Mouse (Mus musculus): ENCODE results near the gene Dzip3. TPM values are rescaled to one million over a fixed set of nuclear protein-coding genes. Genes with fewer than 3 reads are reported as not detected.

The Dzip3 gene
- polyA plus RNA-seq, 1 experiment from 2014 or later, result 27.6 TPM

DNA sequence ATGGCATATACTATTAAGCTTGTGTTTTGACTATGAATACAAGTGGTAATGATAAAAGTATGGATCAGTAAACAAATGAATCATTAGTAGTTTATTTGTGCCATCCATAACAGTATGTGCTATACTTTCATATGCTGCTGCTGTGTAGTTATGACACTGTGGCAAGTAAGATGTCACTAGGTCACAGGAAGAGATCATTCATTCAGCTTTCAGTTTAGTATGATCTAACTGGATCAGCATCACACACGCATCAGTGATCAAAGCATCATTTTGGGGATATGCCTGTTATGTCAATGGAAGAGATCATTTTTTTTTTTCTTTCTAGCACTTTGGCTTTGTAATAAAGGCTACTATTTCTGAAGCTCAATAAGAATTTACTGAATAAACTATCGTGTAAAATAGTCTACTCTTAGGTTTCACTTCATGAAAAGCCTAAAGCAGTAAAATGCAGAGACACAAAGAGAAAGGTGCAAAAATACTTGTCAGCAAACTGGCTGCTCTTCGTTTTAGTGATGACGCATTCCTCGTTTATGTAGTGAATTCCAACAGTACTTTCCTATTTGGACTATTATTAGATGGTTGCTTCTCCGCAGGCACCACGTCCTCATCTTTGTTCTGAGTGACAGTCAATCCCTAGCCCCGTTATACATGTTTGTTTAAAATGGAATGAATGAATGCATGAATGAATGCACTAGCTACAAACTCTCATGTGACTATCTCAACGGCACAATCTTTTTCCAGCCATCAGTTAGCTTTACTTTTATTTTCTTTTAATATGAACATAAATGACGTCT is 1.3 kb downstream of the Dzip3 start:
- no peaks in the 10 kb centered on the region for H3K27me3 ChIP-seq (replicated peaks; ENCODE audit: control insufficient read depth, insufficient read depth, low read length)
- no peak overlapping the region for H3K27ac ChIP-seq (ENCODE audit: low read depth)
- H3K4me3 ChIP-seq (ENCODE audit: low read depth, low read length), result peak overlapping the region; percentile 85
- DNase-seq (ENCODE audit: low spot score) (peak; percentile 53), ATAC-seq (replicated peaks; ENCODE audit: low FRiP score, low TSS enrichment, low read depth) (no peak)
- H3K9ac ChIP-seq (ENCODE audit: low read length), result peak overlapping the region; percentile 98
- peak overlapping the region; percentile 58 for H3K4me2 ChIP-seq (ENCODE audit: low read length)
- 33% methylated on average over 10 of the region's 10 CpGs for WGBS
- peaks cover 19% of the 10 kb centered on the region for H3K4me1 ChIP-seq (replicated peaks; ENCODE audit: control insufficient read depth, insufficient read depth, low read length)
- peaks cover 6% of the 10 kb centered on the region; the same call in 1 of the 2 replicates for H3K36me3 ChIP-seq (ENCODE audit: control insufficient read depth, insufficient read depth, low read length)
- H3K9me3 ChIP-seq (ENCODE audit: control insufficient read depth, low read length), result no peaks in the 10 kb centered on the region

DNA sequence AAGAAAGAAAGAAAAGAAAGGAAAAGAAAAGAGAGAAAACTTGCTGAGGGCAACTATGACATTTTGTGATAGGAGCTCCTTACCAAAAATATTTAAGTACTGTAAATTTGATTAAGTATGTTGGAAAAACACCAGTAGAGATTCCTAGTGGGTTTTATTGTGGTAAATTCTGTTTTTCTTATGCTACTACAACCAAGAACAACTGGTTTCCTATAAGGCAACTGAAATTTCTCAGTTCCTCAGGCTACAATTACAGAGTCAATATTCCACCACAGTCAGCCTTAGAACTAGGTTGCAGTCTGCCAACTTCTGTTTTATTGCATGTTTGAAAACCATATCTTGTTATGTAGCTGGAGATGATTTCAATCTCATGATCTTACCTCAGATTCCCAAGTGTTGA is 4.3 kb downstream of the Dzip3 start:
- no peak for DNase-seq (ENCODE audit: low spot score)
- no peak for ATAC-seq (replicated peaks; ENCODE audit: low FRiP score, low TSS enrichment, low read depth)
- peaks cover 4% of the 10 kb centered on the region; the same call in 1 of the 2 replicates for H3K36me3 ChIP-seq (ENCODE audit: control insufficient read depth, insufficient read depth, low read length)
- peaks cover 11% of the 10 kb centered on the region for H3K4me1 ChIP-seq (replicated peaks; ENCODE audit: control insufficient read depth, insufficient read depth, low read length)
- H3K4me3 ChIP-seq (ENCODE audit: low read depth, low read length), result no peak overlapping the region
- no peak overlapping the region for H3K27ac ChIP-seq (ENCODE audit: low read depth)
- no peak overlapping the region for H3K4me2 ChIP-seq (ENCODE audit: low read length)
- H3K9ac ChIP-seq (ENCODE audit: low read length), result no peak overlapping the region
- no peaks in the 10 kb centered on the region for H3K27me3 ChIP-seq (replicated peaks; ENCODE audit: control insufficient read depth, insufficient read depth, low read length)
- no peaks in the 10 kb centered on the region for H3K9me3 ChIP-seq (ENCODE audit: control insufficient read depth, low read length)

DNA sequence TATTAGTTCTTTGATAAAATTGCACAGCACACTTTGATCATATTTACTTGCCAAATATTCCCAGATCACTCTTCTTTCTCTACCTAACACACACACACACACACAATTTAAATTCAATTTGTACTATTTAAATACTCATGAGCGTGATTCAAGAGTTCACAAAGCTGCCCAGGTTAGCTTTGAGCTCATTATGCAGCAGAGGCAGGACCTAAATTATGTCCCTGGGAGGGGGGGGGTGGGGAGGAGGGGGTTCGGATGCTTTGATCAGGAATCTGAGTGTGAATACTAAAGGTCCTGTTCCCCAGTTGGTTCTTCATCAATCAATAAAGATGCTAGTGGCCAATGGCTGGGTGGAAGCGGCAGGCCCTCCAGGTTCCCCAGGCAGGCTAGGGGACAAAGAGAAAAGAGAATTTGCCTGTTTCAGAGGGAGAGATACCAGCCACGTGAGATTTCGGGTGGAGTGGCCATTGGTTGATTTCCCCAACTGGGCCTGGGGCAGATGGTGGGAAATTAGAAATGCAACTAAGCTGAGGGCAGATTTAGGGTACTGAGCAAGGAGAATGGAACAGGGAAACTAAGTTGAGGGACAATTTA is 8.8 kb downstream of the Dzip3 start:
- H3K27ac ChIP-seq (ENCODE audit: low read depth), result no peak overlapping the region
- 0 out of 2 replicates have a peak, but pooled peaks cover 3% of the 10 kb centered on the region for H3K4me1 ChIP-seq (replicated peaks; ENCODE audit: control insufficient read depth, insufficient read depth, low read length)
- 58% methylated on average over 5 of the region's 5 CpGs for WGBS
- no peak overlapping the region for H3K4me3 ChIP-seq (ENCODE audit: low read depth, low read length)
- ATAC-seq (replicated peaks; ENCODE audit: low FRiP score, low TSS enrichment, low read depth), result no peak
- no peaks in the 10 kb centered on the region for H3K27me3 ChIP-seq (replicated peaks; ENCODE audit: control insufficient read depth, insufficient read depth, low read length)
- peaks cover 12% of the 10 kb centered on the region; the same call in 1 of the 2 replicates for H3K36me3 ChIP-seq (ENCODE audit: control insufficient read depth, insufficient read depth, low read length)
- no peak overlapping the region for H3K9ac ChIP-seq (ENCODE audit: low read length)
- no peak overlapping the region for H3K4me2 ChIP-seq (ENCODE audit: low read length)
- no peaks in the 10 kb centered on the region for H3K9me3 ChIP-seq (ENCODE audit: control insufficient read depth, low read length)
- DNase-seq (ENCODE audit: low spot score), result no peak

DNA sequence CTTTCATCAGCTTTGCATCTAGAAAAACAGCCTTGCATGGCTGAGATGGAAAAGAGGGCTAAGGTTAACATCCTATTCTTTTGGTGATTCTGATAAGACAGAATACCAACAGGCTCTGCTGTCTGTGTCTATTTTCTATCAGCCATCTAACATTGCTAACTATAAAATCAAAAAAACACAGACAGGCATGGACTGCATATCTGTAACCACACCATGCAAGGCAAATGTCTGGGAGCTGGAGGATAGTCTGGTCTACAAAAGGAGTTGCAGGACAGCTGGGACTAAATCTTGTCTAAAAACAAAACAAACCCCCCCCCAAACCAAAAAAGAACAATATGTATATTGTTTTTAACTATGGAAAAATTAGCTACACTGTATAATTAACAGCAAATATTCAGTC is 14.0 kb downstream of the Dzip3 start:
- Histone ChIP-seq H3K4me3 (ENCODE audit: low read depth, low read length) (no peak overlapping the region), H3K4me1 (replicated peaks; ENCODE audit: control insufficient read depth, insufficient read depth, low read length) (no peaks in the 10 kb centered on the region), H3K4me2 (ENCODE audit: low read length) (no peak overlapping the region), H3K27ac (ENCODE audit: low read depth) (no peak overlapping the region), H3K9ac (ENCODE audit: low read length) (no peak overlapping the region), H3K36me3 (ENCODE audit: control insufficient read depth, insufficient read depth, low read length) (peaks cover 35% of the 10 kb centered on the region), H3K9me3 (ENCODE audit: control insufficient read depth, low read length) (no peaks in the 10 kb centered on the region), H3K27me3 (replicated peaks; ENCODE audit: control insufficient read depth, insufficient read depth, low read length) (no peaks in the 10 kb centered on the region)
- no peak for DNase-seq (ENCODE audit: low spot score)
- no peak for ATAC-seq (replicated peaks; ENCODE audit: low FRiP score, low TSS enrichment, low read depth)

DNA sequence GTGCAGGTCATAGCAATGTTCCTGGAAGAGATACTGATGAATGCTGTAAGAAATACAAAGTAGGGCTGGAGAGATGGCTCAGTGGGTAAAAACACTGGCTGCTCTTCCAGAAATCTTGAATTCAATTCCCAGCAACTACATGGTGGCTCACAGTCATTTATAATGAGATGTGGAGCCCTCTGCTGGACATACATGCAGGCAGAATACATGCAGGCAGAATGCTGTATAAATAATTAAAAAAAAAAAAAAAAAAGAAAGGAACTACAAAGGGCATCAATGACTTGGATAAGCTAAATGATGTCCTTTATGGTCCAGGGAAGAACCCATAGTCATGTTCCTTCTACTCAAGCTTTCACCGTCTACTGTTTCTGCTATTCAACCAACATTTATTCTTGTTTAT is 20.4 kb downstream of the Dzip3 start:
- H3K4me3 ChIP-seq (ENCODE audit: low read depth, low read length), result no peak overlapping the region
- DNase-seq (ENCODE audit: low spot score) (no peak), ATAC-seq (replicated peaks; ENCODE audit: low FRiP score, low TSS enrichment, low read depth) (no peak)
- H3K9me3 ChIP-seq (ENCODE audit: control insufficient read depth, low read length), result no peaks in the 10 kb centered on the region
- H3K9ac ChIP-seq (ENCODE audit: low read length), result no peak overlapping the region
- peaks cover 38% of the 10 kb centered on the region for H3K36me3 ChIP-seq (ENCODE audit: control insufficient read depth, insufficient read depth, low read length)
- H3K27me3 ChIP-seq (replicated peaks; ENCODE audit: control insufficient read depth, insufficient read depth, low read length), result no peaks in the 10 kb centered on the region
- 94% methylated on average over 1 of the region's 1 CpGs for WGBS
- no peak overlapping the region for H3K27ac ChIP-seq (ENCODE audit: low read depth)
- no peaks in the 10 kb centered on the region for H3K4me1 ChIP-seq (replicated peaks; ENCODE audit: control insufficient read depth, insufficient read depth, low read length)
- H3K4me2 ChIP-seq (ENCODE audit: low read length), result no peak overlapping the region

DNA sequence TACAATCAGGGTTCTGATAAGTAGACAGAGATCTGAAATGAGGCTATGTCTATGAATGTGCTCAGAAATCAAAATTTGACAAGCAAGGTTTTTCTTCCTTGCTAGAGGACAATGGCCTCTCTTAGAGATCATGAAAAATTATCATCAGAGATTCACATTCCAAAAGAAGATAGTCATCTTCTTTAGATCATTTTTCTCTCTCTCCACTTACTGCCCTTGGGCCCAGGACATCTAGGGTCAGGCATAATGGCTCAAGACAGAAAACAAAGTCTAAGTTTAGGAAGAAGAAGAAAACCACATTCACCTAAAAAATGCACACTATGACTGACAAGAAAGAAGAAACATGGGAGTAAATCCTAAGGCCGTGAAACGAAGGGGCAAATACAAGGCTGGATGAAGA is 21.0 kb downstream of the Dzip3 start:
- H3K27ac ChIP-seq (ENCODE audit: low read depth), result no peak overlapping the region
- no peak overlapping the region for H3K4me3 ChIP-seq (ENCODE audit: low read depth, low read length)
- ATAC-seq (replicated peaks; ENCODE audit: low FRiP score, low TSS enrichment, low read depth) (no peak), DNase-seq (ENCODE audit: low spot score) (no peak)
- H3K9ac ChIP-seq (ENCODE audit: low read length), result no peak overlapping the region
- no peaks in the 10 kb centered on the region for H3K4me1 ChIP-seq (replicated peaks; ENCODE audit: control insufficient read depth, insufficient read depth, low read length)
- no peak overlapping the region for H3K4me2 ChIP-seq (ENCODE audit: low read length)
- H3K27me3 ChIP-seq (replicated peaks; ENCODE audit: control insufficient read depth, insufficient read depth, low read length), result no peaks in the 10 kb centered on the region
- peaks cover 33% of the 10 kb centered on the region for H3K36me3 ChIP-seq (ENCODE audit: control insufficient read depth, insufficient read depth, low read length)
- no peaks in the 10 kb centered on the region for H3K9me3 ChIP-seq (ENCODE audit: control insufficient read depth, low read length)
- 95% methylated on average over 2 of the region's 2 CpGs for WGBS

DNA sequence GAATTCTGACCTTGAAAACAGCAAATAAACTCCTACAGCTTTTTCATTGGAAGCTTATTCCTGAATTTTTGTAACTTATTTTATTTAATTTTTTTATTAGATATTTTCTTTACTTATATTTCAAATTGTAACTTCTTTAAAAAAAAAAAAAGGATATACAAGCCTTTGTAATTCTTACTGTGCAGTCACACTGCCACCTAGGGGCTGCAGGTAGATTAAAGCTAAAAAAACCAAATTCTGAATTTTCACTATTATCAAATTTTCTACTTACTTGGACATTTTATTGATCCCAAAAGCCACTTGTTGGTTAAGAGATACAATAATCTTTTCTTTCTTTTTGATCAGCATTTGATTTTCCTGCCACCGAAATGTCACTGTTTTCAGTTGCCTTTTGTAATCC is 52.2 kb downstream of the Dzip3 start:
- Histone ChIP-seq H3K4me1 (replicated peaks; ENCODE audit: control insufficient read depth, insufficient read depth, low read length) (no peaks in the 10 kb centered on the region), H3K9ac (ENCODE audit: low read length) (no peak overlapping the region), H3K27ac (ENCODE audit: low read depth) (no peak overlapping the region), H3K36me3 (ENCODE audit: control insufficient read depth, insufficient read depth, low read length) (peaks cover 54% of the 10 kb centered on the region), H3K4me2 (ENCODE audit: low read length) (no peak overlapping the region), H3K9me3 (ENCODE audit: control insufficient read depth, low read length) (no peaks in the 10 kb centered on the region), H3K4me3 (ENCODE audit: low read depth, low read length) (no peak overlapping the region), H3K27me3 (replicated peaks; ENCODE audit: control insufficient read depth, insufficient read depth, low read length) (no peaks in the 10 kb centered on the region)
- WGBS, result 78% methylated on average over 1 of the region's 1 CpGs
- ATAC-seq (replicated peaks; ENCODE audit: low FRiP score, low TSS enrichment, low read depth) (no peak), DNase-seq (ENCODE audit: low spot score) (no peak)

DNA sequence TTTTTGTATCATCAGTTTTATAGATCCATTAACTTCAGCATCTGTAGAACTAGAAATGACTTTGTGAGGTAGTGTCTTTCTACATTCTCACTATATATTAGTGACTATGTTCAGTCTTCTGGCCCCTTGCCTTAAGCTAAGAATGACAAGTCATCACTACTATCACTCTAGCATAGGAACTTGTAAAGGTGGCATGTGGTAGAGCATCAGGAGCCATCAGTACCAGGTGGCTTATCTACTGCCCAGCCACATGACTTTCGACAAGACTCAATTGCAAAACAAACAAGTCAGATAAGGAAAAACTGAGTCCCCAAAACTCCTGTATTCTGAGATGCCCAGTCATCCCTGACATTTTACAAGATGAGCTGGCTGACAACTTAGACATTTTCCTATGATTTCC is 70.2 kb downstream of the Dzip3 start:
- Histone ChIP-seq H3K4me1 (replicated peaks; ENCODE audit: control insufficient read depth, insufficient read depth, low read length) (no peaks in the 10 kb centered on the region), H3K4me3 (ENCODE audit: low read depth, low read length) (no peak overlapping the region), H3K4me2 (ENCODE audit: low read length) (no peak overlapping the region), H3K27ac (ENCODE audit: low read depth) (no peak overlapping the region), H3K36me3 (ENCODE audit: control insufficient read depth, insufficient read depth, low read length) (peaks cover 49% of the 10 kb centered on the region), H3K9me3 (ENCODE audit: control insufficient read depth, low read length) (no peaks in the 10 kb centered on the region), H3K9ac (ENCODE audit: low read length) (no peak overlapping the region), H3K27me3 (replicated peaks; ENCODE audit: control insufficient read depth, insufficient read depth, low read length) (no peaks in the 10 kb centered on the region)
- ATAC-seq (replicated peaks; ENCODE audit: low FRiP score, low TSS enrichment, low read depth) (no peak), DNase-seq (ENCODE audit: low spot score) (no peak)
- WGBS, result 89% methylated on average over 1 of the region's 1 CpGs

DNA sequence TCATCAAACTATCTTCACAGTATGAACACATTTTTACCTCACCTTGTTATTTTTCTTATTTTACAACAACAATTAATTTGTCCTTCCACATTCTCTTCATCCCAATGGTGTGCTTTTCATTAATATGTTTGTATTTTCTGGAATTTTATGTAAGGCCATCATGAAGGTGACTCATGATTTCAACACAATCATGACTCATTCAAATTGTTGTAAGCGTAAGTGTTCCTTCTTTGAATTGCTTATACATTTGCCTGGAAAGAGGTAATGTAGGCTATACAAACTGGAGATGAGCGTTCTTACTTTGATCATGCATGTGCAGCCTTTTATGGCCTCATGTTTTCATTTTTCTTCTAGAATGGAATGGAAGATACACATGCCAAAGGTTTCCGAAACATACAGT is 80.8 kb downstream of the Dzip3 start:
- no peak for DNase-seq (ENCODE audit: low spot score)
- H3K27me3 ChIP-seq (replicated peaks; ENCODE audit: control insufficient read depth, insufficient read depth, low read length), result no peaks in the 10 kb centered on the region
- WGBS, result 91% methylated on average over 3 of the region's 3 CpGs

More for the DNA sequence above, 80.8 kb downstream of the Dzip3 start:
- Histone ChIP-seq H3K4me2 (ENCODE audit: low read length) (no peak overlapping the region), H3K4me1 (replicated peaks; ENCODE audit: control insufficient read depth, insufficient read depth, low read length) (no peaks in the 10 kb centered on the region), H3K36me3 (ENCODE audit: control insufficient read depth, insufficient read depth, low read length) (no peaks in the 10 kb centered on the region), H3K9me3 (ENCODE audit: control insufficient read depth, low read length) (no peaks in the 10 kb centered on the region), H3K9ac (ENCODE audit: low read length) (no peak overlapping the region), H3K27ac (ENCODE audit: low read depth) (no peak overlapping the region), H3K4me3 (ENCODE audit: low read depth, low read length) (no peak overlapping the region)
- no peak for ATAC-seq (replicated peaks; ENCODE audit: low FRiP score, low TSS enrichment, low read depth)

All from intestine, embryonic 14.5 days (tissue).